Mouse (Mus musculus) hindbrain, embryonic 10.5 days (tissue): ENCODE measurements around the gene Tmem132e. TPM values are rescaled to one million over a fixed set of nuclear protein-coding genes. Genes with fewer than 3 reads are reported as not detected.

ENCODE experiments used
- polyA plus RNA-seq: library from polyadenylated mRNA; unstranded; fragments of >200 nt; fragmentation: Nextera tagmentation; extraction: Ambion mirVana; gene quantifications from 2 replicates; pipeline ENCODE4 v1.2.1, GENCODE M21; 2016

The Tmem132e gene
- polyA plus RNA-seq, 1 experiment from 2014 or later = 1.4 TPM

Other genes with a start within 250 kb of the Tmem132e start
- gene Ccl1, start 83.2 kb upstream of the Tmem132e start, polyA plus RNA-seq = not detected in 2 replicates